ENCODE assay signal across 13 mouse cellular contexts in genomic region chr6:145123136-145124060, GRCm38 (mm10). TPM values are rescaled to one million over a fixed set of nuclear protein-coding genes. Genes with fewer than 3 reads are reported as not detected.
DNase-seq lines count a peak whose midpoint lies in the region; ATAC-seq and TF ChIP-seq lines count a peak whose summit lies in the region.
"Had no signal": no experiment of that assay in that cellular context is flagged by ENCODE, and none has a peak within 500 bp of the region (broad histone marks: within the 10 kb centered on the region; RNA-seq: fewer than 3 reads in every experiment).

No protein-coding gene starts in this region.

- no peak for TF ChIP-seq POLR2A in myocyte (IDR thresholded peaks at IDR 0.05; ENCODE audit: insufficient read length, low read depth)

- 68% methylated on average over 11 of the region's 11 CpGs for WGBS in heart, embryonic 15.5 days

- no peaks in the 10 kb centered on the region for H3K9me3 ChIP-seq in heart, embryonic 15.5 days (replicated peaks)
- H3K9me3 ChIP-seq: limb, embryonic 10.5 days had no signal

- no peaks in the 10 kb centered on the region for H3K79me2 ChIP-seq in C2C12 (ENCODE audit: control insufficient read depth, insufficient read depth)
- no peaks in the 10 kb centered on the region for H3K79me2 ChIP-seq in myocyte (ENCODE audit: control insufficient read depth, insufficient read depth)

- no peaks in the 10 kb centered on the region for H3K27me3 ChIP-seq in heart, embryonic 15.5 days
- H3K27me3 ChIP-seq in C2C12 (ENCODE audit: control insufficient read depth, insufficient read depth, insufficient read length), result no peaks in the 10 kb centered on the region
- H3K27me3 ChIP-seq in myocyte (ENCODE audit: control insufficient read depth, insufficient read depth, insufficient read length), result no peaks in the 10 kb centered on the region
- H3K27me3 ChIP-seq: heart, embryonic 12.5 days had no signal

- H3K36me3 ChIP-seq in heart, embryonic 15.5 days, result no peaks in the 10 kb centered on the region
- H3K36me3 ChIP-seq in C2C12 (ENCODE audit: control insufficient read depth, insufficient read depth) (no peaks in the 10 kb centered on the region), myocyte (ENCODE audit: control insufficient read depth, insufficient read depth) (no peaks in the 10 kb centered on the region)
- H3K36me3 ChIP-seq: heart, embryonic 12.5 days; limb, embryonic 10.5 days had no signal

- no peak overlapping the region for H3K27ac ChIP-seq in heart, embryonic 15.5 days
- H3K27ac ChIP-seq: limb, embryonic 10.5 days had no signal

- no peak overlapping the region for H3K9ac ChIP-seq in heart, embryonic 15.5 days
- H3K9ac ChIP-seq: heart, embryonic 12.5 days had no signal

- H3K4me1 ChIP-seq in heart, embryonic 15.5 days (replicated peaks), result peaks cover 50% of the 10 kb centered on the region

- peak overlapping the region; percentile 17; the same call in 1 of the 2 replicates for H3K4me2 ChIP-seq in heart, embryonic 15.5 days
- peak overlapping the region; percentile 43 for H3K4me2 ChIP-seq in myocyte (ENCODE audit: low read depth)
- H3K4me2 ChIP-seq: heart, embryonic 12.5 days had no signal

- no peak for DNase-seq in heart, postnatal 10 days
- DNase-seq in retina, postnatal 1 day, result no peak
- DNase-seq in urinary bladder, postnatal 36 days (ENCODE audit: low spot score in 2 of 2), result no peak
- DNase-seq in right cerebral cortex, adult 2 months (ENCODE audit: low spot score in 2 of 2), result no peak
- DNase-seq: cerebellum, adult 18-20 months; right cerebral cortex, postnatal 14 days had no signal

- peak overlapping the region; percentile 17; the same call in 1 of the 2 replicates for H3K4me3 ChIP-seq in heart, embryonic 15.5 days
- no peak overlapping the region for H3K4me3 ChIP-seq in C2C12 (ENCODE audit: insufficient read depth, poor library complexity, severe bottlenecking)
- H3K4me3 ChIP-seq in myocyte, result no peak overlapping the region
- H3K4me3 ChIP-seq: heart, embryonic 12.5 days; limb, embryonic 10.5 days had no signal

- no peak for TF ChIP-seq CTCF in C2C12 (IDR thresholded peaks at IDR 0.05; ENCODE audit: control insufficient read depth, insufficient read depth, insufficient read length)

- ATAC-seq in heart, embryonic 15.5 days (replicated peaks; ENCODE audit: insufficient number of reproducible peaks, insufficient read depth, low FRiP score, low read depth), result no peak
- peak; percentile 24 for ATAC-seq in granulocyte monocyte progenitor cell, adult 5-6 weeks (replicated peaks; ENCODE audit: poor library complexity, severe bottlenecking)
- ATAC-seq: forebrain, embryonic 16.5 days had no signal

- H3ac ChIP-seq in C2C12 (ENCODE audit: control insufficient read depth, insufficient read length, low read depth), result no peak overlapping the region
- no peak overlapping the region for H3ac ChIP-seq in myocyte (ENCODE audit: control insufficient read depth, insufficient read length)

- intact Hi-C loops in heart, postnatal 10 days (cut with DNase I), result no loop called here

- H3K79me3 ChIP-seq in C2C12 (ENCODE audit: low read depth), result no peaks in the 10 kb centered on the region

TF ChIP-seq in C2C12, 6 proteins besides CTCF, POLR2A, EP300 and RAD21:
- TF ChIP-seq MYOD1 (IDR thresholded peaks at IDR 0.05; ENCODE audit: control insufficient read depth, insufficient read length, low read depth) (peak; percentile 40), MAX (IDR thresholded peaks at IDR 0.05) (no peak)
TF ChIP-seq in C2C12: peak in this region for 1.

TF ChIP-seq in myocyte, 11 proteins besides CTCF, POLR2A, EP300 and RAD21:
- no peak for TF ChIP-seq E2F4 (IDR thresholded peaks at IDR 0.05; ENCODE audit: insufficient read depth)
- TF ChIP-seq TCF3 (IDR thresholded peaks at IDR 0.05; ENCODE audit: insufficient read length, low read depth), result no peak
- TF ChIP-seq MYOD1 (IDR thresholded peaks at IDR 0.05; ENCODE audit: control insufficient read depth in 1 of 3, insufficient read length in 2 of 3, low read depth in 2 of 3), result peak in 1 of 3 experiments; percentile 36
TF ChIP-seq in myocyte: peak in this region for 1.

RNA-seq across cellular contexts. Expression of gene Lrmp, which starts 7.9 kb away (rescaled TPM):
- 3.1 and 10.7 TPM in 2 replicates for polyA plus RNA-seq in heart, embryonic 15.5 days (2015; fragmentation: Nextera tagmentation; extraction: Ambion mirVana)
- 1 to 10 TPM; 1.7 to 2.1 TPM for total RNA-seq in heart, postnatal 10 days (2021)
- polyA plus RNA-seq in C2C12 (2012; fragmentation: generic; extraction: Trizol) (not detected), myocyte (2012; fragmentation: generic; extraction: Trizol) (0.04 TPM)
- 64.7 and 94.7 TPM in 2 replicates for total RNA-seq in granulocyte monocyte progenitor cell, adult 5-6 weeks (2014; fragmentation: Nextera tagmentation)
- 108 and 121 TPM in 2 replicates for total RNA-seq in granulocyte monocyte progenitor cell, adult 5-6 weeks (2017)

RNA-seq across cellular contexts. Expression of gene Bcat1, which starts 47.4 kb away (rescaled TPM):
- 3.3 and 6.7 TPM in 2 replicates for polyA plus RNA-seq in heart, embryonic 15.5 days (2015; fragmentation: Nextera tagmentation; extraction: Ambion mirVana)
- 1 to 10 TPM; 3.0 to 4.0 TPM for total RNA-seq in heart, postnatal 10 days (2021)
- polyA plus RNA-seq in C2C12 (2012; fragmentation: generic; extraction: Trizol) (100 TPM), myocyte (2012; fragmentation: generic; extraction: Trizol) (84.2 TPM)
- 0.52 TPM in 1 of 2 replicates, not detected in the other for total RNA-seq in granulocyte monocyte progenitor cell, adult 5-6 weeks (2014; fragmentation: Nextera tagmentation)
- total RNA-seq in granulocyte monocyte progenitor cell, adult 5-6 weeks (2017), result 2.1 and 7.0 TPM in 2 replicates

Comparison
In these comparisons a context has a peak if more than half of its experiments do, and no peak if none do; other contexts are left out.
1. RNA of gene Bcat1, which starts 47.4 kb away (polyA plus RNA-seq): 100 TPM in C2C12 (single experiment) and 84.2 TPM in myocyte (single experiment); 3.3 to 6.7 TPM in heart, embryonic 15.5 days; every median in the first group is over 10 times any median in the second.